12 mouse cellular contexts compared by ENCODE assay signal in the genomic region with DNA sequence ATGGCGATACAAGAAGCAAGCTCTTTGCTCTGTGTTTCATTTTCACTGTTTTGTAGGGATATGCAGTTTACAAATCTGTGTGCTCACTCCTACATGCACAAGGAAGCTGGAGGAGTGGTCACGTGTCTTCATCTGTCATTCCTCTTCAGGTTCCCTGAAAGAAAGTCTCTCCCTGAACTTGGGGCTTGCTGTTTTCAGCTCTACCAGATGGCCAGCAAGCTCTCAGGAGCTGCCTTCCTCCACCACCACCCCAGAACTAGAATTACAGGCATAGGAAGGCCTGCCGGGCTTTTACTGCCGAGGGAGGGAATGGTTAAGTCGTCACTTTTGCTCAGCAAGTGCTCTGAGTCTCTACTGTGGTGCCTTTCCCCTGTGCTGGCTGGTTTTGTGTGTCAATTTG.
"Had no signal": no experiment of that assay in that cellular context is flagged by ENCODE, and none has a peak within 500 bp of the region (broad histone marks: within the 10 kb centered on the region; RNA-seq: fewer than 3 reads in every experiment).

No protein-coding gene starts in this region.

- H3K27me3 ChIP-seq: limb, embryonic 13.5 days; liver, embryonic 13.5 days; midbrain, embryonic 13.5 days; neural tube, embryonic 12.5 days had no signal

- H3K9ac ChIP-seq: limb, embryonic 13.5 days; liver, embryonic 13.5 days; midbrain, embryonic 13.5 days; neural tube, embryonic 12.5 days had no signal

- ATAC-seq: midbrain, embryonic 13.5 days had no signal

- H3K27ac ChIP-seq: limb, embryonic 13.5 days; liver, embryonic 13.5 days; midbrain, embryonic 13.5 days; neural tube, embryonic 12.5 days had no signal

- H3K9me3 ChIP-seq: limb, embryonic 13.5 days; liver, embryonic 13.5 days; midbrain, embryonic 13.5 days; neural tube, embryonic 12.5 days had no signal

- DNase-seq: kidney, adult 18-20 months; kidney, postnatal 10 days; kidney, postnatal 4 days; liver, embryonic 13.5 days; lung, adult 18-20 months; right cerebral cortex, postnatal 14 days; thymus, postnatal 36 days had no signal

- H3K4me2 ChIP-seq: limb, embryonic 13.5 days; liver, embryonic 13.5 days; midbrain, embryonic 13.5 days; neural tube, embryonic 12.5 days had no signal

- H3K4me3 ChIP-seq: left cerebral cortex, adult 2 months; limb, embryonic 13.5 days; liver, embryonic 13.5 days; midbrain, embryonic 13.5 days; myocyte; neural tube, embryonic 12.5 days had no signal
